Mouse (Mus musculus) hindbrain, embryonic 11.5 days (tissue): Measurements from ENCODE around the gene Hypm. TPM values are rescaled to one million over a fixed set of nuclear protein-coding genes. Genes with fewer than 3 reads are reported as not detected.

Experiments used
- ATAC-seq: fragments of 200-750 bp; cut with Nextera tagmentation; 2 replicates; pipeline ENCODE4 v1.8.0; 2017; ENCODE audit warnings: mild to moderate bottlenecking, moderate TSS enrichment, moderate library complexity; ENCODE audit not compliant: low FRiP score
- DNase-seq: peaks from one replicate; pipeline ENCODE4 v3.0.0-alpha.2; 2015; ENCODE audit warnings: low spot score
- H3K27ac ChIP-seq: fragments of 300-500 bp; sonication (generic); 2 replicates; pipeline ENCODE4 v1.5.1; 2014; ENCODE audit warnings: mild to moderate bottlenecking, low read depth, low read length
- H3K27me3 ChIP-seq: fragments of 300-500 bp; sonication (generic); 2 replicates; pipeline ENCODE4 v1.6.1; 2014; ENCODE audit warnings: mild to moderate bottlenecking, low read length, moderate library complexity, mixed read lengths; ENCODE audit not compliant: control insufficient read depth, insufficient read depth
- H3K36me3 ChIP-seq: fragments of 300-500 bp; sonication (generic); 2 replicates; pipeline ENCODE4 v1.6.1; 2014; ENCODE audit warnings: mild to moderate bottlenecking, low read length, moderate library complexity, mixed read lengths; ENCODE audit not compliant: control insufficient read depth, insufficient read depth
- H3K4me1 ChIP-seq: fragments of 300-500 bp; sonication (generic); replicated peaks from 2 replicates; pipeline ENCODE4 v1.6.1; 2014; ENCODE audit warnings: low read length, mixed read lengths; ENCODE audit not compliant: control insufficient read depth, insufficient read depth
- H3K4me2 ChIP-seq: fragments of 300-500 bp; sonication (generic); replicated peaks from 2 replicates; pipeline ENCODE4 v1.6.1; 2014; ENCODE audit warnings: mild to moderate bottlenecking, low read depth, low read length
- H3K4me3 ChIP-seq: fragments of 300-500 bp; sonication (generic); 2 replicates; pipeline ENCODE4 v1.5.1; 2014; ENCODE audit warnings: low read depth, low read length
- H3K9ac ChIP-seq: fragments of 300-500 bp; sonication (generic); 2 replicates; pipeline ENCODE4 v1.6.1; 2014; ENCODE audit warnings: low read depth, low read length
- H3K9me3 ChIP-seq: fragments of 300-500 bp; sonication (generic); 2 replicates; pipeline ENCODE4 v1.6.1; 2016; ENCODE audit warnings: low read length; ENCODE audit not compliant: control insufficient read depth
- WGBS: fragments of 180-500 bp; shearing (Covaris S2); extraction: QIAGEN DNeasy Blood & Tissue Kit; methylation state at CpG from one replicate; pipeline ENCODE4 v1.1.7; 2014; 5-methylcytosine and 5-hydroxymethylcytosine counted together
- polyA plus RNA-seq: library from polyadenylated mRNA; unstranded; fragments of >200 nt; fragmentation: Nextera tagmentation; extraction: Ambion mirVana; gene quantifications from 2 replicates; pipeline ENCODE4 v1.2.1, GENCODE M21; 2014

The Hypm gene
- polyA plus RNA-seq: not detected in 2 replicates

DNA sequence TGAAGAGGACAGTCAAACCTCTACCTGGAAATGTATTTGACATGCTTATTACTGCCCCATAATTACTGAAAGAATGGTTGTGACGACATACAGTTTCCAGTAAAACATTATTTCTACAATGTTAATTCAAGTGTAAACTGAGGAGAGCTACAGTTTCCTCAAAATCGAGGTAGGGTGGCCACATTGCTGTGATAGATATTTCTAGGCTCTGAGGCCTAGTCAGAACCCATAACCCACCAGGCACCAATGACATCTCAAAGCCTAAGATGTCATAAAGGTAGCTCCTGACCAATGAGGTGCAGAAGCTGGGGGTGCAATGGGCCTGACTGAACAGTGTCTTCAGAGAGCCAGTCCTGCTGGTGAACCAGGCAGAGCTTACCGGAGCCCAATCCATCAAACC lies at the start of gene Hypm:
TSS of gene Hypm (plus strand) at position 301 of the 400 bp plus-strand sequence.
- 80% methylated on average over 3 of the region's 3 CpGs for WGBS
- ATAC-seq (no peak), DNase-seq (no peak)
- Histone ChIP-seq H3K27ac (no peak within 1 kb of the TSS), H3K4me3 (no peak within 1 kb of the TSS), H3K4me1 (no peaks in the 10 kb centered on the region), H3K9ac (no peak within 1 kb of the TSS), H3K27me3 (no peaks in the 10 kb centered on the region), H3K4me2 (no peak within 1 kb of the TSS), H3K36me3 (no peaks in the 10 kb centered on the region), H3K9me3 (no peaks in the 10 kb centered on the region)

GRCm38 (mm10) chrX:9810101-9810500 lies 36.6 kb upstream of the Hypm start:
- no peak overlapping the region for H3K4me3 ChIP-seq
- no peaks in the 10 kb centered on the region for H3K36me3 ChIP-seq
- H3K9me3 ChIP-seq: no peaks in the 10 kb centered on the region
- H3K4me2 ChIP-seq: no peak overlapping the region
- H3K27me3 ChIP-seq: no peaks in the 10 kb centered on the region
- H3K4me1 ChIP-seq: no peaks in the 10 kb centered on the region
- no peak for ATAC-seq
- H3K27ac ChIP-seq: no peak overlapping the region
- WGBS: 90% methylated on average over 1 of the region's 1 CpGs
- no peak overlapping the region for H3K9ac ChIP-seq
- no peak for DNase-seq

DNA sequence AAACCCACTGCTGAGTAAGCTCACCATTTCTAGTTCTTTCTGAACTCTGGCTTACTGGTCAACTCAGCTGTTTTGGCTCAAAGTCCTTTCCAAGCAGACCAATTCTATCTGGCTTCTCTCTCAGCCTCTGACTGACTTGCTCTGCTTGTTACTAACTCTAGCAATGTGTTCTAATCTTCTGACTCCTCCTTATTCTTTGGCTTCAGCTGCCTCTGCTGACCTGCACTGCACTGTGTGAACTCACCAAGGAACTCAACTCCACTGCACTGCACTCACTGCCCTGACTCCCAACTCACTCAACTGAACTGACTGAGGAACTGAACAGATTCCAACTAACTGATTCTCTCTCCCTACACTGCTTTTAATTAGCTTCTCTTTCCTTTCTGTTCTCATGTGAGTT lies 34.3 kb upstream of the Hypm start:
- no peaks in the 10 kb centered on the region for H3K27me3 ChIP-seq
- no peak overlapping the region for H3K27ac ChIP-seq
- no peaks in the 10 kb centered on the region for H3K4me1 ChIP-seq
- H3K9ac ChIP-seq: no peak overlapping the region
- H3K4me2 ChIP-seq: no peak overlapping the region
- ATAC-seq (no peak), DNase-seq (no peak)
- no peak overlapping the region for H3K4me3 ChIP-seq
- H3K9me3 ChIP-seq: no peaks in the 10 kb centered on the region
- no peaks in the 10 kb centered on the region for H3K36me3 ChIP-seq

DNA sequence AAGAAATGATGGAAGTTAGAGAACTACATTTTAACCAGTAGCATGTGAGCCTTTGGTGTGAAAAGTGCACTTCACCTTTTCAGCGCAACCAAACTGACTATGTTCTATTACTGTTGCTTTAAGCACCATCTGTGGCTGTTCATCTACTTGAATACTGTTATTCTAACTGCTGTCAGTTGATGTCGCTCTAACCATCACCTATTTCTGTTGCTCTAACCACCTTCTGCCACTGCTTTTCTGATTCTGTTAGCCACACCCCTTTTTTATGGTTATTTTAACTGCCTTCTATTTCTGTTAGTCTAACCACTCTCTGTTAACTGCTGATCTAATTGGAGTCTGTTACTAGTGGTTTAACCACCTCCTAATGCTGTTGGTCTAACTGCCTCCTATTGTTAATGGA lies 11.9 kb upstream of the Hypm start:
- no peak overlapping the region for H3K27ac ChIP-seq
- no peak overlapping the region for H3K4me3 ChIP-seq
- ATAC-seq: no peak
- H3K4me2 ChIP-seq: no peak overlapping the region
- 74% methylated on average over 2 of the region's 2 CpGs for WGBS
- no peaks in the 10 kb centered on the region for H3K4me1 ChIP-seq
- no peaks in the 10 kb centered on the region for H3K27me3 ChIP-seq
- no peak overlapping the region for H3K9ac ChIP-seq
- no peaks in the 10 kb centered on the region for H3K36me3 ChIP-seq
- no peak for DNase-seq
- no peaks in the 10 kb centered on the region for H3K9me3 ChIP-seq

GRCm38 (mm10) chrX:9849403-9849802 lies 2.7 kb downstream of the Hypm start, which contains the start of gene H2al3:
Gene H2al3 (plus strand): TSS chrX:9849703.
- no peak within 1 kb of the TSS for H3K9ac ChIP-seq
- H3K36me3 ChIP-seq: no peaks in the 10 kb centered on the region
- no peak for ATAC-seq
- H3K4me3 ChIP-seq: no peak within 1 kb of the TSS
- WGBS: 31% methylated on average over 1 of the region's 1 CpGs
- H3K4me1 ChIP-seq: no peaks in the 10 kb centered on the region
- no peak for DNase-seq
- H3K4me2 ChIP-seq: no peak within 1 kb of the TSS
- H3K27ac ChIP-seq: no peak within 1 kb of the TSS
- no peaks in the 10 kb centered on the region for H3K27me3 ChIP-seq
- H3K9me3 ChIP-seq: no peaks in the 10 kb centered on the region

DNA sequence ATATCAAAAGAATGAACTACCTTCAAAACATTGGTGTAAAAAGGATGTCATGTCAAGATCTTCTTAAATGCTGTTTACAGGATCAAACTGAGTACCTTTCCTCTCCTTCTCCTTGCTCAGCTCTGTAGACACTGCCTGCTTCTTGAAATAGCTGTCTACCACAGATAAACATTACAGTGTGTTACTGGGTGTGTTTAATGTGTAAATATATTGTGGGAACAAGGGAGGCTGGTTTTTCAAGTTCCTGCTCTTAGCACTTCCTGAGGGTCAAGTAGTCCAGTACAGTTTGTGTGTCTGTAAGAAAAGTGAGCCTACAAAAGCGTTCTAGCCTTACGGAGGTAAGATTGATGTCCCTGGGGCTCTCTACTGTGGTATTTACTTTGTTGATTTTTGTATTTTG lies 15.1 kb downstream of the Hypm start:
- Histone ChIP-seq H3K4me3 (no peak overlapping the region), H3K36me3 (no peaks in the 10 kb centered on the region), H3K9me3 (no peaks in the 10 kb centered on the region), H3K27ac (no peak overlapping the region), H3K9ac (no peak overlapping the region), H3K27me3 (no peaks in the 10 kb centered on the region), H3K4me1 (no peaks in the 10 kb centered on the region), H3K4me2 (no peak overlapping the region)
- no peak for ATAC-seq
- 86% methylated on average over 2 of the region's 2 CpGs for WGBS
- DNase-seq: no peak

GRCm38 (mm10) chrX:9875519-9875918 lies 28.8 kb downstream of the Hypm start:
- Histone ChIP-seq H3K4me1 (no peaks in the 10 kb centered on the region), H3K4me2 (no peak overlapping the region), H3K27ac (no peak overlapping the region), H3K4me3 (no peak overlapping the region), H3K9me3 (no peaks in the 10 kb centered on the region), H3K27me3 (no peaks in the 10 kb centered on the region), H3K9ac (no peak overlapping the region), H3K36me3 (no peaks in the 10 kb centered on the region)
- ATAC-seq (no peak), DNase-seq (no peak)
- WGBS: 78% methylated on average over 2 of the region's 2 CpGs

DNA sequence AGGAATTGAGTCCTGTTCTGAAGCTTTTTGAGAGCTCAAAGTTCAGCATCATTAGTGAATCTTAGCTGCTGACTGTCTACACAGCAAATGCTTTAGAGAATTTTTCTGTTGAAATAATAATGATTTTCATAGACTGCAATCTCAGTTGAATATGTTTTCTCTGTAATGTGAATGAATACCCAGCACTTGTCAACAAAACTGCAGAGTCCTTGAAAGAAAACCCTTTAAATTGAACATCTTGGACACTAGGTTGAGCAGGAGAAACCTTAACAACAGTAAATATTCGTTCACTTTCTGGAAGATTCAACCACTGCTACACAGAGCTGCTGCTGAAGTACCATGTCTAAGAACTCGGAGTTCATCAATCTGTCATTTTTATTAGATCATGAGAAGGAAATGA lies 38.6 kb downstream of the Hypm start, which contains the start of gene Sytl5:
TSS of gene Sytl5 (plus strand) at position 301 of the 400 bp plus-strand sequence.
- WGBS: 82% methylated on average over 2 of the region's 2 CpGs
- H3K4me2 ChIP-seq: no peak within 1 kb of the TSS
- no peaks in the 10 kb centered on the region for H3K36me3 ChIP-seq
- DNase-seq (no peak), ATAC-seq (no peak)
- H3K4me3 ChIP-seq: no peak within 1 kb of the TSS
- H3K4me1 ChIP-seq: no peaks in the 10 kb centered on the region
- no peak within 1 kb of the TSS for H3K9ac ChIP-seq
- H3K27me3 ChIP-seq: no peaks in the 10 kb centered on the region
- H3K27ac ChIP-seq: no peak within 1 kb of the TSS
- no peaks in the 10 kb centered on the region for H3K9me3 ChIP-seq
